Mouse (Mus musculus) 3134 (cell line): Measurements from ENCODE around the gene Grik1.

Source experiments
- DNase-seq: peaks from one replicate; pipeline ENCODE4 v3.0.0-alpha.2; 2011; ENCODE audit warnings: low spot score; ENCODE audit not compliant: insufficient read length; ENCODE audit errors: extremely low read depth

The Grik1 gene

GRCm38 (mm10) chr16:87902049-87902448, 388.0 kb downstream of the Grik1 start:
- no peak for DNase-seq

GRCm38 (mm10) chr16:87901189-87901588, 388.9 kb downstream of the Grik1 start:
- no peak for DNase-seq

GRCm38 (mm10) chr16:87875927-87876326, 414.1 kb downstream of the Grik1 start:
- no peak for DNase-seq

- no peak for DNase-seq
Measured at GRCm38 (mm10) chr16:87864526-87864925, 425.5 kb downstream of the Grik1 start.

- no peak for DNase-seq
Measured at GRCm38 (mm10) chr16:87861722-87862121, 428.3 kb downstream of the Grik1 start.

- DNase-seq: no peak
Measured at GRCm38 (mm10) chr16:87853451-87854085, 436.5 kb downstream of the Grik1 start.

- DNase-seq: no peak
Measured at GRCm38 (mm10) chr16:87851550-87851949, 438.5 kb downstream of the Grik1 start.

GRCm38 (mm10) chr16:87848799-87849198, 441.3 kb downstream of the Grik1 start:
- no peak for DNase-seq
